Mouse (Mus musculus) liver, embryonic 11.5 days (tissue): ENCODE results near the gene Arfrp1. TPM values are rescaled to one million over a fixed set of nuclear protein-coding genes. Genes with fewer than 3 reads are reported as not detected.

Experiments used
- ATAC-seq: fragments of 200-750 bp; cut with Nextera tagmentation; replicated peaks from 2 replicates; pipeline ENCODE4 v1.8.0; 2017; ENCODE audit warnings: moderate number of reproducible peaks, mild to moderate bottlenecking, moderate TSS enrichment, moderate library complexity; ENCODE audit not compliant: low FRiP score
- DNase-seq: peaks from one replicate; pipeline ENCODE4 v3.0.0-alpha.2; 2017; ENCODE audit warnings: low spot score
- H3K27ac ChIP-seq: fragments of 300-500 bp; sonication (generic); 2 replicates; pipeline ENCODE4 v1.5.1; 2014; ENCODE audit warnings: mild to moderate bottlenecking, low read depth, low read length, control low read depth
- H3K27me3 ChIP-seq: fragments of 300-500 bp; sonication (generic); replicated peaks from 2 replicates; pipeline ENCODE4 v1.6.1; 2014; ENCODE audit warnings: low read length, mixed read lengths; ENCODE audit not compliant: control insufficient read depth, insufficient read depth
- H3K36me3 ChIP-seq: fragments of 300-500 bp; sonication (generic); 2 replicates; pipeline ENCODE4 v1.6.1; 2014; ENCODE audit warnings: mild to moderate bottlenecking, low read length, moderate library complexity, mixed read lengths; ENCODE audit not compliant: control insufficient read depth, insufficient read depth
- H3K4me1 ChIP-seq: fragments of 300-500 bp; sonication (generic); replicated peaks from 2 replicates; pipeline ENCODE4 v1.6.1; 2014; ENCODE audit warnings: low read length, mixed read lengths; ENCODE audit not compliant: control insufficient read depth, insufficient read depth
- H3K4me2 ChIP-seq: fragments of 300-500 bp; sonication (generic); 2 replicates; pipeline ENCODE4 v1.6.1; 2014; ENCODE audit warnings: mild to moderate bottlenecking, control low read depth, moderate library complexity
- H3K4me3 ChIP-seq: fragments of 300-500 bp; sonication (generic); 2 replicates; pipeline ENCODE4 v1.5.1; 2014; ENCODE audit warnings: low read depth, low read length, control low read depth
- H3K9ac ChIP-seq: fragments of 300-500 bp; sonication (generic); 2 replicates; pipeline ENCODE4 v1.6.1; 2014; ENCODE audit warnings: low read depth, low read length, control low read depth
- H3K9me3 ChIP-seq: fragments of 300-500 bp; sonication (generic); 2 replicates; pipeline ENCODE4 v1.6.1; 2016; ENCODE audit warnings: low read length, inconsistent platforms, mixed read lengths; ENCODE audit not compliant: control insufficient read depth
- WGBS: fragments of 180-500 bp; shearing (Covaris S2); extraction: QIAGEN DNeasy Blood & Tissue Kit; methylation state at CpG from one replicate; pipeline ENCODE4 v1.1.7; 2014; 5-methylcytosine and 5-hydroxymethylcytosine counted together
- polyA plus RNA-seq: library from polyadenylated mRNA; unstranded; fragments of >200 nt; fragmentation: Nextera tagmentation; extraction: Ambion mirVana; gene quantifications from 2 replicates; pipeline ENCODE4 v1.2.1, GENCODE M21; 2014

Gene Arfrp1
- polyA plus RNA-seq, 1 experiment from 2014 or later, result 48.9 TPM

DNA sequence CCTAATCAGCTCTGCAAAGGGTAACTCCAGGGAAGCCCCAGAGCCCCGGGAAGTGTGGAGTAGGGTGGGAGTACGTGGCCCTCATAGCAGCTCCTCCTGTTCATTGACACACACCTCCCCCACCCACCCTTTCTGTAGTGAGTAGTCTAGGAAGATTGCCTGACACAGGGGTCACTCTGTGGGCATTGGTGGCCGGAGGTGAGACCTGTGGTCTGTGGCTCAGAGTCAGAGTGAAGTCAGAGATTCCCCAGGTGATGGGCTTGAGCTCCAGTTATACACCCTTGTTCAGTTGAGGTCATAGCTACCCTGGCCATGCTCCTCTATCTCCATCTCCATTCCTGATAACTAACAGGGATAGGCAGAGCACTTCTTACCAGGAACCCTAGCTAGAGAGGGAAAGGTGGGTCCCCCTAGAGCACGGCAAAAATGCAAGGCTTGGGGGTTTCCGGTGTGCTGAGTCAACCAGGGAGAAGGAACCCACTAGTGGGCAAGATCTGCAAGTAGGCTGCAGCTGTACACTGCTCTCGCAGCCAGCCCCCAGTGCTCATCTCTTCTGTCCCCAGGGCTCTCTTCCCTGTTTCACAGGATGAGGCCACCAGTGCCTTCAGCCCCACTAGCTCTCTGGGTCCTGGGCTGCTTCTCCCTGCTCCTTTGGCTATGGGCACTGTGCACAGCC, 16.6 kb upstream of the Arfrp1 start:
- no peaks in the 10 kb centered on the region for H3K9me3 ChIP-seq
- no peak for ATAC-seq
- WGBS, result 92% methylated on average over 6 of the region's 6 CpGs

DNA sequence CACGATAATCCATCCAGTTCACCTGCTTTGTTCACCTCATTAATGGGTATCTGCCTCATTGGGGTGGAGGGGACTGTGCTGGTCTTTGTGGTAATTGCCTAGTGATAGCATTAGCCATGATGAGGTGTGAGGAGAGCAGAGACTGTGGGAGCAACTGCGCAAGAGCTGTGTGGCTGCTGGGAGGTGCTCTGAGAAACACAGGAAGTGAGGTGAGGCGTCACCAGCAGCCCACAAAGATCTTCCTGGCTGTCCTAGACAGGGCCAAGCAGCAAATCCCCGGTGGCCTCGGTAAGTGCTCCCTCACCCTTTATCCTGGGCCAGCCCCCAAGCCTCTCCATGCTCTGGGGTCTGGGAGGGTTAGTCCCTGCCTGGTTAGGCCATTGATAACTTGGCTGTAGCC, 15.9 kb upstream of the Arfrp1 start:
- H3K36me3 ChIP-seq, result peaks cover 44% of the 10 kb centered on the region
- ATAC-seq (no peak), DNase-seq (no peak)
- WGBS, result 90% methylated on average over 5 of the region's 5 CpGs
- 0 out of 2 replicates have a peak, but pooled peaks cover 3% of the 10 kb centered on the region for H3K4me1 ChIP-seq
- no peak overlapping the region for H3K27ac ChIP-seq
- no peak overlapping the region for H3K9ac ChIP-seq
- H3K27me3 ChIP-seq, result no peaks in the 10 kb centered on the region
- no peaks in the 10 kb centered on the region for H3K9me3 ChIP-seq
- no peak overlapping the region for H3K4me3 ChIP-seq
- H3K4me2 ChIP-seq, result no peak overlapping the region

More for the DNA sequence above, 16.6 kb upstream of the Arfrp1 start:
- Histone ChIP-seq H3K4me2 (no peak overlapping the region), H3K4me1 (0 out of 2 replicates have a peak, but pooled peaks cover 3% of the 10 kb centered on the region), H3K9ac (no peak overlapping the region), H3K36me3 (peaks cover 48% of the 10 kb centered on the region), H3K27me3 (no peaks in the 10 kb centered on the region), H3K27ac (no peak overlapping the region), H3K4me3 (no peak overlapping the region)
- no peak for DNase-seq

DNA sequence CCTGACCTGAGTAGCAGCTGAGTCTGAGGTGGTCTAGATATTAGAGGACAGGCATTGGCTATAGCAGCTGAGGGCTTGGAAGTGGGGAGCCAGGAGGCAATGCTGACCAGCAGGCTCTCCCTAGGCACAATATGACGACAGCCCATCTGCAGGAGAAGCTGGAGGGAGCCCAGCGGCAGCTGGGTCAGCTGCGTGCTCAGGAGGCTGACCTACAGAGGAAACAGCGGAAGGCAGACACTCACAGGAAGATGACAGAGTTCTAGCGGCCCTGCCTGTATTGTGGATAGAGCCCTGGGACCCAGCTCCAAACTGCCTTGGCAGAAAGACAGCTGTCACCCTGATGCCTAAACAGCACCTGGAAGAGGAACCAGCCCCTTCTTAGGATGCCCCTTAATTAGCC, 15.0 kb upstream of the Arfrp1 start:
- no peaks in the 10 kb centered on the region for H3K9me3 ChIP-seq
- 0 out of 2 replicates have a peak, but pooled peaks cover 3% of the 10 kb centered on the region for H3K4me1 ChIP-seq
- no peak overlapping the region for H3K9ac ChIP-seq
- H3K4me3 ChIP-seq, result no peak overlapping the region
- DNase-seq, result no peak
- H3K27ac ChIP-seq, result no peak overlapping the region
- H3K36me3 ChIP-seq, result peaks cover 44% of the 10 kb centered on the region
- no peak overlapping the region for H3K4me2 ChIP-seq
- H3K27me3 ChIP-seq, result no peaks in the 10 kb centered on the region
- no peak for ATAC-seq
- WGBS, result 89% methylated on average over 5 of the region's 5 CpGs

DNA sequence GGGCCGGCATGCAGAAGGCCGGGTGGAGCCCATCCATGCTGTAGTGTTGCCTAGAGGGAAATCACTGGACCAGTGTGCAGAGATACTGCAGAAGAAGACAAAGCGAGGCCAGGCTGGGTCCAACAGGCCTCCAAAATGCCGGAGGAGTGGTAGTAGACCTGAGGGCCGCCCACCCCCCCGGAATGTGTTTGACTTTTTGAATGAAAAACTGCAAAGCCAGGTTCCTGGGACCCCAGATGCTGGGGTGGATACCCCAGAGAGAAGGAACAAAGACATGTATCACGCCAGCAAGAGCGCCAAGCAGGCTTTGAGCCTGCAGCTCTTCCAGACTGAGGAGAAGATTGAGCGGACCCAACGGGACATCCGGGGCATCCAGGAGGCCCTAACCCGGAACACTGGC, 14.6 kb upstream of the Arfrp1 start, which contains the start of gene Lime1:
Gene Lime1, plus strand, starts transcription at position 301 of the 400 bp plus-strand sequence.
- Histone ChIP-seq H3K9ac (no peak within 1 kb of the TSS), H3K36me3 (peaks cover 42% of the 10 kb centered on the region), H3K27ac (no peak within 1 kb of the TSS), H3K27me3 (no peaks in the 10 kb centered on the region), H3K4me3 (no peak within 1 kb of the TSS), H3K4me1 (0 out of 2 replicates have a peak, but pooled peaks cover 3% of the 10 kb centered on the region), H3K4me2 (no peak within 1 kb of the TSS), H3K9me3 (no peaks in the 10 kb centered on the region)
- ATAC-seq (no peak), DNase-seq (no peak)
- 92% methylated on average over 12 of the region's 12 CpGs for WGBS

DNA sequence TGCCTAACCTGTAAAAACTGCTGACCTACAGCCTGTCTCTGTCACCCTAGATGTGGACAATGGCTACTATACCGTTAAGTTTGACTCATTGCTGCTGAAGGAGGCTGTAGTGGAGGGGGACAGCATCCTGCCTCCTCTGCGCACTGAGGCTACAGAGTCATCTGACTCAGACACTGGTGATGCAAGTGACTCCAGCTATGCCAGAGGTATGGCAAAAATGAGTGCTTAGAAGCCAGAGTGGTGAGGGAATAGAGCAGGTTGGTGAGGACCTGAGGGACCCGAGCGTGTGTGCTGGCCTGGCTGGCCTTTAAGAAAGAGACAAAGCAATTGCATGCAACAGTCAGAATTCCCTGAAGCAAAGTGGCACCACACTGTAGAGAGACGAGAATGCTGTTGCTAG, 13.5 kb upstream of the Arfrp1 start:
- WGBS, result 91% methylated on average over 5 of the region's 5 CpGs
- Histone ChIP-seq H3K9ac (no peak overlapping the region), H3K4me3 (no peak overlapping the region), H3K36me3 (peaks cover 42% of the 10 kb centered on the region), H3K4me2 (no peak overlapping the region), H3K27ac (no peak overlapping the region), H3K9me3 (no peaks in the 10 kb centered on the region), H3K4me1 (peaks cover 6% of the 10 kb centered on the region; the same call in 1 of the 2 replicates), H3K27me3 (no peaks in the 10 kb centered on the region)
- no peak for ATAC-seq
- no peak for DNase-seq

DNA sequence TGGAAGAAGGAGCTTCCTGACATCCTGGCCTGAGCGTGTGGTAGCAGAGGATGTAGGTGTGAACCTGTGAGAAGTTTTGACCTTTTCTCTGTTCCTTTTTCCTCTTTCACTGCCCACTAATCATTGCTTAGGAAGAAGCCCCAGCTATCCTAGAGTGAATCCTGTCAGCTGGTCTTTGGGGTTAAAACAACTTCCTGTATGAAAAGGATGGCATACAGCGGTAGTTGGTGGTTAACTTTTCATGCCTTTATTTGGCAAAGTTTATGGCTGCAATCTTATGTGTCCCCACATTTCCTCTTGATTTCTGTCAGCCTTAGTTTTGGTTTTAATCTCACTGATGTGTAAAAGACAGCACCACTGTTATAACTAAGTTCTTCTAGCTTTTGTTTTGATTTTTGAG, 12.0 kb upstream of the Arfrp1 start:
- Histone ChIP-seq H3K4me3 (no peak overlapping the region), H3K27ac (no peak overlapping the region), H3K4me2 (no peak overlapping the region), H3K4me1 (peaks cover 6% of the 10 kb centered on the region; the same call in 1 of the 2 replicates), H3K9ac (no peak overlapping the region), H3K36me3 (peaks cover 32% of the 10 kb centered on the region), H3K27me3 (no peaks in the 10 kb centered on the region), H3K9me3 (no peaks in the 10 kb centered on the region)
- 58% methylated on average over 2 of the region's 2 CpGs for WGBS
- no peak for ATAC-seq
- no peak for DNase-seq

DNA sequence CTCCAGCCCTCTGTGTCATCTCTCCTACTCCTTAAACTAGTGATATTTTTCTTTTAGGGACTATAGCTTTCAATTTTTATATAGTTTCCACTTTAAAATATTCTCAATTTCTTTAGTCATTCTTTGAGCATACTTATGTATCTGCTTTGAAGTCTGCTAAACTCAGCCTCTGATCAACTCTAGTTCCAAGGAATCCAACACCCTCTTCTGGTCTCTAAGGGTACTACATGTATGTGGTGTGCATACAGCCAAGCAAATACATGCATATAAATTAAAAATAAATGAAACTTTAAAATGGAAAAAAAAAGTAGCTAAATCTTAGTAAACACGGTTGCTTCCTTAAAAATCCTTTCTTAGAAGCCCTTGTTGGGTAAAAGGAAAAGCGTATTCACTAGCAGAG, 10.6 kb upstream of the Arfrp1 start:
- ATAC-seq (no peak), DNase-seq (no peak)
- Histone ChIP-seq H3K36me3 (peaks cover 25% of the 10 kb centered on the region), H3K27ac (no peak overlapping the region), H3K27me3 (no peaks in the 10 kb centered on the region), H3K4me2 (no peak overlapping the region), H3K4me1 (peaks cover 6% of the 10 kb centered on the region; the same call in 1 of the 2 replicates), H3K9me3 (no peaks in the 10 kb centered on the region), H3K9ac (no peak overlapping the region), H3K4me3 (no peak overlapping the region)
- 86% methylated on average over 2 of the region's 2 CpGs for WGBS

DNA sequence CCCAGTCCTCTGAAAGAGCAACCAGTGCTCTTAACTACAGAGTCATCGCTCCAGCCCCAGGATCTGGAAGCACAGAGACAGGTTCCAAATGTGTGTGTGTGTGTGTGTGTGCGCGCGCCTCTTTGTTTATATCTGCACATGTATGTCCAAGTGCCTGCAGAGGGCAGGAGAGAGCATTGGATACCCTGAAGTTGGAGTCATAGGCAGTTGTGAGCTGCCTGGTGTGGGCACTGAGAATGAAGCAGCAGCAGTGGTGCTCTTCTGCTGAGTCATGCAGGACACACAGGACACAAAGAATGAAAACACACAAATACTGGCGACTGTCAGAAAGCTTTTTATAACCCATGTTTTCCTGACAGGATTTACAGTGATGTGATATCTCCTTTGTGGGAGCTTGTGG, 4.8 kb upstream of the Arfrp1 start:
- Histone ChIP-seq H3K4me3 (no peak overlapping the region), H3K27me3 (no peaks in the 10 kb centered on the region), H3K27ac (no peak overlapping the region), H3K4me1 (peaks cover 21% of the 10 kb centered on the region), H3K9me3 (no peaks in the 10 kb centered on the region; the same call in 1 of the 2 replicates), H3K4me2 (no peak overlapping the region), H3K9ac (no peak overlapping the region), H3K36me3 (peaks cover 10% of the 10 kb centered on the region)
- ATAC-seq (no peak), DNase-seq (no peak)
- WGBS, result 97% methylated on average over 5 of the region's 5 CpGs

DNA sequence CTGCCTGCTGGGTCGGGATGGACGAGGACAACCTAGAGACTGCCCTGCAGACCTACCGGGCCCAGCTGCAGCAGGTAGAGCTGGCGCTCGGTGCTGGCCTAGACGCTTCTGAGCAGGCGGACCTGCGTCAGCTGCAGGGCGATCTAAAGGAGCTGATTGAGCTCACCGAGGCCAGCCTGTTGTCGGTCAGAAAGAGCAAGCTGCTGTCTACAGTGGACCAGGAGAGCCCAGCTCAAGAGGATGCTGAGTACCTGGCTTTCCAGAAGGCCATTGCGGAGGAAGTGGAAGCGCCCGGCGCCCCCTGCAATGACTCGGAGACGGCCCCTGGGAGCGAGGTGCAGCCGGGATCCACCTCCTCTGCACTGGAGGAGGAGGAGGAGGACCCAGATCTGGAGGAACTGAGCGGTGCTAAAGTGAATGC, 461 bp upstream of the Arfrp1 start:
- H3K4me2 ChIP-seq, result peak overlapping the region; percentile 98
- H3K9ac ChIP-seq, result peak overlapping the region; percentile 77
- H3K4me1 ChIP-seq, result peaks cover 25% of the 10 kb centered on the region
- H3K27me3 ChIP-seq, result no peaks in the 10 kb centered on the region
- no peaks in the 10 kb centered on the region; the same call in 1 of the 2 replicates for H3K9me3 ChIP-seq
- DNase-seq (no peak), ATAC-seq (peak; percentile 68)
- WGBS, result under 1% methylated on average over 20 of the region's 20 CpGs
- peak overlapping the region; percentile 79 for H3K4me3 ChIP-seq
- H3K36me3 ChIP-seq, result peaks cover 21% of the 10 kb centered on the region
- peak overlapping the region; percentile 91 for H3K27ac ChIP-seq
